Mouse (Mus musculus): ENCODE results near the gene Lrtm1.

DNA sequence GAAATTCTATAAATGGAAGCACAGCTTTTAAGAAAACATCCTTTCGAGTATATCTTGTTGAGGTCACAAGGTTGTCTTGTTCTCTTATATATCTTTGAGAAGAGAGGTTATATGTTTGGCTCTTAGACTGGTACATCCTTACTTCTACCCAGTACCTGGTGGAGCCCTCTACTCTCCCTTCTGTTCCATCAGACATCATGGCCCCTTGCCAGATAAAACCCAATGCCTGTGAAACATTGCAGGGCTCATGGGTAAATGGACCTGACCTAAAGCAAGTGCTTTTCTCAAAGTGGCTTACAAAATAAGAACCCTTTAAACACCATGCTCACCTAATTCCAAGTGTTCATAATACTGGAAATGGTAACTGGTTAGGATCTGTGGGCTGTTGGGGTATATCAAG lies 43.5 kb downstream of the Lrtm1 start:
- TF ChIP-seq CTCF (IDR thresholded peaks at IDR 0.05; ENCODE audit: control insufficient read depth, insufficient read depth, insufficient replicate concordance, low read depth, low read length) = no peak
- TF ChIP-seq POLR2A (IDR thresholded peaks at IDR 0.05; ENCODE audit: control insufficient read depth, low read depth, low read length) = no peak
